Mouse (Mus musculus): ENCODE results near the gene Lzts2.
"Not testable (repeated sequence)": the region's sequence is repeated elsewhere in the genome, so short reads cannot be mapped to it uniquely, and the experiment has no call there.

Lzts2 gene

DNA sequence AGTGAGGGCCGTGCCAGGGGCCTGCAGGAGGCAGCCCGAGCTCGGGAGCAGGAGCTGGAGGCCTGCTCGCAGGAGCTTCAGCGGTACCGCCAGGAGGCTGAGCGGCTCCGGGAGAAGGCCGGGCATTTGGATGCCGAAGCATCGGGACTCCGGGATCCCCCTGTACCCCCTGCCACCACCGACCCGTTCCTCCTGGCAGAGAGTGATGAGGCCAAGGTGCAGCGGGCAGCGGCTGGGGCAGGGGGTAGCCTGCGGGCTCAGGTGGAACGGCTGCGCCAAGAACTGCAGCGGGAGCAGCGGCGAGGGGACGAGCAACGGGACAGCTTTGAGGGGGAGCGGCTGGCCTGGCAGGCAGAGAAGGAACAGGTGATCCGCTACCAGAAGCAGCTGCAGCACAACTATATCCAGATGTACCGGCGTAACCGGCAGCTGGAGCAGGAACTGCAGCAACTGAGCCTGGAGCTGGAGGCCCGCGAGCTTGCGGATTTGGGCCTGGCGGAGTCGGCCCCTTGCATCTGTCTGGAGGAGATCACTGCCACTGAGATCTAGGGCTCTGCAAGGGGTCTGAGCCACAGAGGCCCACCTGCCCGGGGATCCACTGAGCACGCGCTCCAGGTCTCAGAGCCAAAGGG, 11.8 kb downstream of the Lzts2 start:
- DNase-seq (ENCODE audit: low read depth), result no peak

DNA sequence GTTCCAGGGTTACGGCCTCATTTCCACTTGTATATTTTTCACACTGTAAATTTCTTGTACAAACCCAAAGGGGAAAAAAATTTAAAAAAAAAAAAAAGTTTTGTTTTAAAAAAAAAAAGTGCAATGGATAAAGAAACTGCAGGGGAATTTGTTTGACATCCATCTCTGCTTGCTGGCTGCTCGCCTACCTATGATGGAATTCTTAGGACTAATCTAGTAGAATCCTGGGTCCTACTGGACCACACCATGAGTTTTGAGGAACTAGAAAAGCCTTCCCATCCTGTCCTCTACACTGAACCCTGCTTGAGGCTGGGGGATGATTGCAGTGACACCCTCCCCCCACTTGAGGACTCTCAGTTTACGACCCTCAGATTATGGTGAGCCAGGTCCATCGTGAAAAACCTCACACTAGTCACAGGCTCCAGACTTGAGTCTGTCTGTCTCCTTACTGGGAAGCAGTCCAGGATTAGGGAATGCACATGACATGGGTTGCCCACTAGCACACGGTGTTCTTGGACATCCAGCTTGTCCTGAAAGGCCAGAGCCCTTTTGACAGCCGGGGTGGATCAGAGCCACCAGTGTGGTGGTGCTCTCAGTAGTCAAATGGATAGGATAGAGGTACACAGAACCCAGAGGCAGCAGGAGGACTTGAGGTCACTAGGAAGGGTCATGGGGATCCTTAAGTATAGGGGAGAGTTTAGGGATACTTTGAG, 12.9 kb downstream of the Lzts2 start:
- DNase-seq (ENCODE audit: low read depth), result no peak

DNA sequence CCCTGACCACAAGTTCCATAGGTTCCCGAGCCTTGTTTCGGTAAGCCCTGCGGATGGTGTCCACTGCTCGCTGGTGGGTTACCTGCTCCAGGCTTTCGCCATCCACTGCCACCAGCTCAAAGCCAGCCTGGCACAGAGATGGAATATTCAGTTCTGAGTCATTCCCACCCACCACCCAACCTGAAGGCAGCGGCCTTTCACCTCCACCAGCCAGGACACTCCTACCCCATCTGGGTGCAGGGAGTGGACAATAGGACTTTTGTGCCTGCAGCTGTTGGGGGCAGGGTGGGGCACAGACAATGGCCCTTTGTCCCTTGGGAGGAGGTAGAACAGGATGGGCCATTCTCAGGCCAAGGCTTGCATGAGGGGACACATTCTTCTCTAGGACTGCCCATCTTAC, 13.6 kb downstream of the Lzts2 start:
- no peak for DNase-seq (ENCODE audit: low read depth)

DNA sequence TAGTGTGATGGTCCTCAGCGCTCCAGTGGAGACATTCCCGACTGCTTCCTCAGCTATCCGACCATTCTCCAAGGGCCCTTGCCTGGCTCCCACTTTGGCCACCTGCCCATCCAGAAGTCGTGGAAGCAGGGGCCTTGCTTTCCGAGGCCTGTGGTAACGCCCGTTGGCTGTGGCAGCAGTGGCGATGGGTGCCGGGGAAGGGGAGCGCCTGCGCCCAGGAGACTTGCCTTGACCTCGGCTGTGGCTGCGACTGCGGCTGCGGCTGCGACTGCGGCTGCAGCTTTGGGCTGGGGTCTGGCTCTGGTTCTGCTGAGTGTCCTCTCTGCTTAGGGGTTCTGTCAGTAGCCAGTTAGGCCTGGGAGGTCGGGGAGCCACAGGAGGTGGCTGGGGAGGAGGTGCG, 14.5 kb downstream of the Lzts2 start:
- DNase-seq (ENCODE audit: low read depth), result no peak

DNA sequence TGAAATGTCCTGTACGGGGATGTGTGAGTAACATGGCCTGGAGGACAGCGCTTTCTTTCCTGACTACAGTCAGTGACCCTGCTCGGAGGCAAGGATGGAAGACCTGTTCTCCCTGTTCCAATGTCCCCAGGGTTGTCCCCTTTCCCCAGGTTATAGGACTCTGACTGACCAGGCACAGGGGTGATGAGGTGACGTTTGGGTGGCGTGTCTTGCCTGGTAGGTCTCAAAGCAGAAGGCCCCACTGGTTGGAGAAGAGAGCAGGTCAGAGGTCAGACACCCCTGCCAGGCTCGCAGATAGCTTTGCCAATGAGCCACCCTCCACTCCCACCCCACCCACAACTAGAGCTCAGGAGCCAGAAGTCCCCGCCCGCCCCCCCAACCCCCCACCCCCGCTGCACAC, 15.4 kb downstream of the Lzts2 start:
- no peak for DNase-seq (ENCODE audit: low read depth)

DNA sequence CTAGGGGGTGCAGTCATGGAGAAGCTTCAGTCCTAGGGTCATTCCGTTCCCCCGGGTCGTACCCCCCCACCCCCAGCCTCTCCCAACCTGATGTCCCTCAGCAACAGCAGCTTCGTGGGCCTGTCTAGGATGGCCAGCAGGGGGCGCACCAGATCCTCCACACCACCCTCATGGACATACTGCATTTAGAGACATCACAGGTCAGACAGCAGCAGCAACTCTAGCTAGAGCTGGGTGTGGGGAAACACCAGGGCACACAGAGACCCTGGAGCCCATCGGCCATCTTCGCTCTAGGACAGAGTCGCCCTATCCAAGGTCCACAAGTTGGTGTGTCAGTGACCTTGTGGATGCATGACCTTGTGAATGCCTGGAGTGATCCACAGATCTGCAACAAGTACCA, 15.9 kb downstream of the Lzts2 start:
- no peak for DNase-seq (ENCODE audit: low read depth)

DNA sequence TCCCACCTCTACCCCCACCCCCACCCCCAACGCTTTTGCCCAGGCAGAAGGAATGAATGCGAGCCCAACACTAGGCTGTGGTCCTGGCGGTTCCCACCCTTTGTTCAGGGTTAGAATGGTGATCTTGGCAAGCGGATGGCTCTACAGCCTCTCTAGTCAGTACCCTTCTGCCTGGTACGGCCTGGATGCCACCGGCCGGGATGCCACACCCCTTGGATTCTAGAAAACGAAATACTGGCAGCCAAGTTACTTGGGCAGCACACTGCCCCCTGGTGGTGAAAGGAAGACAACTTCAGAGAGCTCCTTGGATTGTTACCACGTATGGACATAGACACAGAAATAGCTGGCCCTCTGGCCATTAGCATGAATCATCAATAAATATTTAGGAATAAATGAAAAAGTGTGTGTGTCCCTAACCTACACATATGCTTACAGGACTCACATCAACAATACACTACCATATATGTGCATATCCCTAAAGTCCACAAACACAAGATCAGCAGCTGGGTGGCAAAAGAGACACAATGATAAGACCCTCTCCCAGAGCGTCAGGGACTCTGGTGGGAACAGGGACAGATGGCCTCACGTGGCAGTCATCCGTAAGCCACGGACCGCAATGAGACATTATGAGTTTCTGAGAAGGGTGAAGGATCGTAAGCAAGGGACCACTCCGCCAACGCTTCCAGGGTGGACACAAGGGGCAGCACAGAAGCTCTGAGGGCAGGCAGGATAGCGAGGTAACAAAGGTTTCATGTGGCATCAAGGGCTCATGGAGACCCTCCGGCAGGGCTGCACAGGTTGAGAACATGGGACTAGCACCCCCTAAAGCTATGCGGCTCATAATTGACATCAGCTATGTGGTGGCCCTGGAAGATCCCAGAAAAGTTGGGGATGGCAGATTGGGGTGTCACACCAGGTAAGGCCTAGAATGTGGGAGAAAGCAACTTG, 16.8 kb downstream of the Lzts2 start:
- peak; percentile 85 for DNase-seq (ENCODE audit: low read depth)

DNA sequence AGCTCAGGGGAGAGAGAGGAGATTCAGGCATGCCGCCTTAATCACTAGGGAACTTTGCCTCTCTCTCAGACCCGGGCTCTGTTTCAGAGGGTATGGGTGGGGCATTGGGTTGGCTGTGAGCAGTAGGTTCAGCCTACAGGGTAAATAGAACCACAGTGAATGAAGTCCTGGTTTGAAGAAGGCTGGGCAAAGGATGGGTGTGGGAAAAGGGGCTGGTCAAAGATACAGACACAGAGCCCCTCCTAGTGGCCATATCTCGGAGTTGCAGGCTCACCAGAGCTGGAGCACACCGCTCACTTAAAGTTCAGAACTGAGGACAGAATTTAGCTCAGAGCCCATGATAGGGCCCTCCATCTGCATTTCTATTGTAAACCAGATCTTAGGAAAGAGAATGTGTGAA, 17.6 kb downstream of the Lzts2 start:
- peak; percentile 70 for DNase-seq (ENCODE audit: low read depth)

DNA sequence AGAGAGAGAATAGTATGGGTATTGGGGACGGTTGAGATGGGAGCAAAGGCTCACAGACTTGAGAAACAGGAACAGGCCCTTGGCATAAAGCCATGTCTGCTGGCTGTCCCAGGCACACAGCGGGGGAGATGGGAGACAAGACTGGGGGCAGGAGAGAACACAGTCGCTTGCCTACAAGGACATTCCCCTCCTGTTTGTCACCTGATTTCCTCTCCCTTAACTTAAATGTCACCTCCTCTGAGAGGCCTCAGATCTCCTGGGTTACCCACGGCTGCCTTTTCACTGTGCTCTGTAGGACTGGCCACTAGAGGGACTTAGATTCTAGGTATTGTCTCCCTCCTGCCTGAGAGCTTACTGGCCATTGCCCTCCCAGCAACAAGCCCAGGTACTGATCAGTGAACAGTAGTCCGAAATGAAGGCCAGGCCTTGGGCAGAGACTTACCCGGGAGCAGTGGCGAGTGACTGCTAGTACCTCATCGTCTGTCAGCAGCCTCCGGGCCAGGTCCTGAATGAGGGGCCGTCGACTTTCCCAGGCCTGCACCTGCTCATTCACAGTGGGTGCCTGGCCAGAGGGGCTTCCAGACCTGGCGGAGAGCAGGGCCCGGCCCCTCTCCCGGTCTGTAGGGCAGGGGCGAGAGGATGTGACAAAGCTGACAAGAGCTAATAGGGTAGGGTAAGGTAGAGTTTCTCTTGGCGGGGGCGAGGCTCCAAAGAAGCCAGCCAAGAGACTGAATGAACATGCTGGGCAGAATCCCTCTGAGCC, 18.5 kb downstream of the Lzts2 start:
- no peak for DNase-seq (ENCODE audit: low read depth)

DNA sequence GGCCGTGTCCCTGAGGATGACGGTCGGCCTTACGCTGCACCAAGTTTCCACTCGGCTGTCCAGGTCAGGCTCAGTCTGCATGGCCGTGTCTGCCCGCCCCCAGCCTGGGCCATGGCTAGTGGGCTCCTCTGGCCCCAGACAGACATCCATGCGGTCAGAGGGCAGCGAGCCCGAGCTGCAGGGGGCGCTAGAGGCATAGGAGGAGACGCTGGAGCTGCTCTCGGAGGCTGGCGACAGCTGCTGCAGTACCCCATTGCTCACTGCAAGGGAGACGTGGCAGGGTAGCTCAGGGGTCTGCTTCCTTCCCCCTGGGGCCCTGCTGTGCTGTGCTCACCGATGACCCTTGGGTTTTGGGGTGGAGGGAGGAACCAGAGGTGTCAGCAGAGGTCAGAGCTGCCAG, 22.7 kb downstream of the Lzts2 start:
- no peak for DNase-seq (ENCODE audit: low read depth)

DNA sequence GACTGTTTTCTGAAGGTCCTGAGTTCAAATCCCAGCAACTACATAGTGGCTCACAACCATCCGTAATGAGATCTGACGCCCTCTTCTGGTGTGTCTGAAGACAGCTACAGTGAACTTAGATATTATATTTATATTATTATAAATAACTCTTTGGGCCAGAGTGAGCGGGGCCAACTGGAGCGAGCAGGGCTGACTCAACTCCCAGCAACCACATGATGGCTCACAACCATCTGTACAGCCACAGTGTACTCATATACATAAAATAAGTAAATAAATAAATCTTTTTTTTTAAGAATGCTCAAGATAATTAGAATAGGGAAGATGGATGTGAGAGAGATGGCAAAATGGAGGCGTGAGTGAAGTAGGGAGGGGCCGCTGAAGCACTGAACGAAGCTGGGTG, 24.0 kb downstream of the Lzts2 start:
- DNase-seq (ENCODE audit: low read depth), result not testable (repeated sequence)

DNA sequence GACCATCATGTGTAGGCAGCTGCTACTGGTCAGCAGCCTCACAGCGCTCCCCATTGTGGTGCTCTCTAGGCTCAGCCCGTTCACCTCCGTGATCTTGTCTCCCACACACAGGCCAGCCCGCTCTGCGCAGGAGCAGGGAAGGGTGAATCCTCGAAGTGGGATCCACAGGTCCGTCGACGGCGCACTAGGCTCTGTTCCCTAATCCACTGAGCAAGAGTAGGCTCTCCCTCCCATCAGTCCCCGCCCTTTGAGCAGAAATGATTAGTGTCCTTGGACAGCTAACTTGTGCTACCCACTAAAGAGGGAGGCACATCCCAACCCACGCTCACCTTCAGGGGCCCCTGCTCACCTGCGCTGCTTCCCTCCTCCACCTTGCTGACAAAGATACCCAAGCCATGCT, 26.0 kb downstream of the Lzts2 start:
- DNase-seq (ENCODE audit: low read depth), result no peak

DNA sequence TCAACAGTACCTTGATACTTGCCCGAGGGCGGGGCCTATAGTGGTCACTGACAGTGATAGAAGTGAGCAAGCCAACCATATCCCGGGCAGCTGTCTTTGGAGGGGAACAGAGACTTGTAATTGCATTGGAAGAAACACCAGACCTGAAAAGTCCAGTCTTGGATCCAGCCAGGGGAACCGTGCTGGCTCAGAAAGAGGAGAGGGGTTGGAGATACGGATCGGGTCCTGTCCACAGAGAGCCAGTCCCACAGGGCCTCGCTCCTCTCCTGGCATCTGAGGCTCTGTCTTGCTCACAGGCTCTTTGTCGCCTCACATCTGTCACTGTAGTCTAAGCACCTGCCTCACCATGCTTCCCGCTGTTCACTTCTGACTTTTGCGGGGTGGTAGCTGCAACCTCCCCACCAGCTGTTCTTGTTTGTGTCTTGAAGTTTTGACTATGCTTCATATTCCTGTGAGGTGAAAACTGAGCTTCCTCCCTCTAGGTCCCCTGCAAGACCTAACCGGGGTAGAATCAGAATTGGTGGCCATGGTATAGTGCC, 30.2 kb downstream of the Lzts2 start:
- DNase-seq (ENCODE audit: low read depth), result no peak

DNA sequence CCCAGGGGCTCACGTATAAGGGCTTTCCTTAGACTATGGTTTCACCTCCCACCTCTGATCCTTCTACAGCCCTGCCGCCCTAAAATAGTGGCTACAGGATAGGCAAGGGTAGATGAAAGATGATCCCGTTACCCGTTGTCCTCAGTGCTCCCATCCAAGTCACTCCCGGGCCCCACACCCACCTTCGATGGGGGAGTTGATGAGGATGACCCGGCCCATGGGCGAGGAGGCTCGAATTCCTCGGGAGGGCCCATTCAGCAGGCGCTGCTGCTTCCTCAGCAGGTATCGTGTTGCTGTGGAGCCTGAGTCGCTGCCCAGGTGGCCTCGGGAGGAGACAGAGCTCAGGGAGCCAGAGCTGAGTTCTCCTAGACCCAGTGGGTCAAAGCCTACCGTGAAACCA, 31.0 kb downstream of the Lzts2 start:
- DNase-seq (ENCODE audit: low read depth), result no peak

DNA sequence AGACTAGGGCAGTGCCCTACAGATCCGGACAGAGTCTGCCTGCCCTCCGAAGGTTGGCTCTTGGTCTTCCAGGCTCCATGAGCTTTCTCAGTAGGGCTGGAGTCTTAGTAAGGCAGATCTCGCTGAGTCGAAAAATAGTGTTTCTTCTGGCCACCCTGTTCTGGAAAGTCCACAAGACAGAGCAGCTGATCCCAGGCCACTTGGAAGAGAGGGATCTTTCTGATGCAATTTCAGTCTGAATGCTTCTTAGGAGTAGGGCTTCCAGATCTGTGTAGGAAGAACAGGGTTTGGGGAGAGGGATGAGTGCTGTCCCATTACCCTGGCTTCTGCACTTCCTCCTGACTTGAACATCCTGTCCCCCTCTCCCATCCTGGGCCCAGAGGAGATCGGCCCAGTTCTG, 31.4 kb downstream of the Lzts2 start, which contains the start of gene Pdzd7:
TSS of gene Pdzd7 (minus strand) at position 67 of the 400 bp plus-strand sequence.
- no peak for DNase-seq (ENCODE audit: low read depth)

DNA sequence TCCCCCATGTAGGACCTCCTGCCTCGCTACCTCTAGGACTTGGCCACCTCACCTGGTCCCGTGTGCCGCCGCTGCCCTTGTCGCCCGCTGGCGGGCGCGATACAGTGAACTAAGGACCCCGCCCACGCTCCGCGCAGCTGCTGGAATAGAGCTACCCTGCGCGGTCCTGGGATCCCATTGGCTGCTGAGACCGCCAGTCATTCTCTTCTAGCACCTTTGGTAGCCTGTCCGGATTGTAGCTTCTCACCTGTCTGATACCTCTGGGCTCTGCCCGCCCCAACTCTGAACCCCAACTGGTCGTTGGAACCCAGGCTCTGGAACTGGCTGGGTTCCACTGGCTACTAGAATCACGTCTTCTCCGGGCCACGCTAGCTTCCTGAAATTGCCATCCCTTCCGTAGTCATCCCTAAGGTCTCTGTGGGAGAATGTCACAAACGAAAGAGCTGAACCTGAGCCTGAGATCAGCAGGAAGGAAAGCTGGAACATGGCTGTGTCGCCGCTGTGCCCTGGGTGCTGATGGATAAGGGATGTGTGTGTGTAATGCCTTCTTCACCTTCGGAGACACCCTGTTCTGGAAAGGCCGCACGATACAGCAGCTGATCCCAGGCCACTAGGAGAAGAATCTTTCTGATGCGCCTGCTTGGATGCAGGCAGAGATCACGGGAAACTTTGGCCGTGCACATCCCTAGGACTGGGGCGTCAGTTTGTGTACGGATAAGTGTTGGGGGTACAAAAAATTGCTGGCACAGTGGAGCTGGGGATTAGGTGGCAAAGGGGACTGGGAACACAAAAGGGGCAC, 32.5 kb downstream of the Lzts2 start:
- DNase-seq (ENCODE audit: low read depth), result no peak

DNA sequence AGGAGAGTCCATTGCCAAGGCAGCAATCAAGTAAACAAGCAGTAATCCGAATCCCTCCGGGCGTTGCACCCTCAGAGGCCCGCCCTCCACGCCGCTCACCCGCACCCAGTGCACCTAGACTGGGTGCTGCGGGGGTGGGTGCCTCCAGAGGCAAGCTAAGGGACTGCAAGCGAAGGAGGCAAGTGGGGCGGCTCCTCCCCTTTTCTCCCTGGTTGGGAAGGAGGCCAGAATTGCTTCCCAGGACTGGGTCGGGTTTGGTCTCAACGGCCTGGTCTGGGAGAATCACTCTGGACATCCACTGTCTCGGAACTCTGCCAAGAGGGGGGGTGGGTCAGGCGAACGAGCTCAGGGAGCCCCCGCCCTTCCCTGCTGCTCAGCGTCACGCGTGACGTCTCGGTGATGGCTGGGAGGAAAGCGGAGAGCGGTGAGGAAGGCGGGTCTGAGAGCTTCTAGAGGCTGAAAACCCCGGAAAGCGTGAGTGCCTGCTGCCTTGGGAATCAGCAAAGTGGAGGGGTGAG, 33.3 kb downstream of the Lzts2 start, which contains the start of gene Sfxn3:
TSS of gene Sfxn3 (plus strand) at position 87 of the 518 bp plus-strand sequence.
- peak; percentile 69 for DNase-seq (ENCODE audit: low read depth)

DNA sequence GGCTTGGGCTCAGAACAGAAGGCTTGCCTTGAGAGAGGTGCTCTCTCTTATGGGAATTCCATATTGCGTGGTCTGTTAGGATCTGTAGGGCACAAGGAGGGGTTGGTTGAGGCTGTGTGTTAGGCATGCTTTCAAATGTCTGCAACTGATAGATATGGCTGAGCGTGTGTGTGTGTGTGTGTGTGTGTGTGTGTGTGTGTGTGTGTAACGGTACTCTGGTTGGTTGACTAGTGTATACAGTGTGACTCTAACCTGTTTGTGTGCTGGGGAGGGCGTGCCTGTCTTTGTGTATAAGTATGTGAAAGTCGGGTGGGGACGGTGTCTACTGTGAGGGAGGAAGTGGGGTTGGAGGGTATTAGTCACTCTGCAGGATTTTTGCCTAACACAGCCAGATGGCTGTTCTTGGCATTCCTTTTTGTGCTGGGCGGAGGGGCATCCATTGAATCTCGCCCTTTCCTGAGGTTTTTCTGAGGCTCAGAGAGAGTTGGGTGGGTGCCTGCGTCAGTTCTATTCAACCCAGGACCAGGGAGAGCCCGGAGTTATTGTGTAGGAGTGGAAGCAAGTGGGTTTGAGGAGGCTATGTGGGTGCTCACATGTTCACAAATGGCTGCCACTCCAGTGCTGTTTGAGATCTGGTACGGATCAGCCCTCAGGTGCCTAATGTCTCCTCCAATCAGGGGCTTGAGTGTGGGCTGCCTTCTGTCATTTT, 33.9 kb downstream of the Lzts2 start:
- DNase-seq (ENCODE audit: low read depth), result no peak

DNA sequence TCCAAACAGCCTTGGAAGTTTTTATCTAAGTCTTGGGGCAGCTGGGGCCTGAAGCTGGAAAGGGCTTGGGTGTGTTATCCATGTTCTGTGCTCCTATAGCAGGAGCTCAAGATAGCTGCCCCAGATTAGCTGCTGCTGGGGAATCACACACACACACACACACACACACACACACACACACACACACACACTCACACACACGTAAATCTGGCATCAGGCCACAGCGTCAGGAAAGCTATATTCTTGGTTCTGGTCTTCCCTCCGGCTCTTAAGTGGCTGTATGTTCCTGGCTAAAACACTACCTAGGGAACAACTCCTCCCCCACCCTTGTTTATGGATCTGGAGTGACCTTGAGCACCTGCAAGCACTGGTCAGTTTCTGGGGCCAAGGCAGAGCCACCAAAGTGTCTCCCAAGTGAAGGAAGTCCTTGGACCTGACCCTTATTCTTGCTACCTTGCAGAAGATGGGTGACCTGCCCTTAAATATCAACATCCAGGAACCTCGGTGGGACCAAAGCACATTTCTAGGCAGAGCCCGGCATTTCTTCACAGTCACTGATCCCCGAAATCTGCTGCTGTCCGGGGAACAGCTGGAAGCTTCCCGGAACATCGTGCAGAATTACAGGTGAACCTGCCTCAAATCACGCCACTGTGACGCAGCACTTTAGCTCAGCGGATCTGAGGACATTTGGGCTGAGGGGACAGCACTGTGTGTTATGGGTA, 34.6 kb downstream of the Lzts2 start:
- DNase-seq (ENCODE audit: low read depth), result no peak
